Mouse (Mus musculus): ENCODE measurements around the gene Irf2bp2.

Irf2bp2 gene

DNA sequence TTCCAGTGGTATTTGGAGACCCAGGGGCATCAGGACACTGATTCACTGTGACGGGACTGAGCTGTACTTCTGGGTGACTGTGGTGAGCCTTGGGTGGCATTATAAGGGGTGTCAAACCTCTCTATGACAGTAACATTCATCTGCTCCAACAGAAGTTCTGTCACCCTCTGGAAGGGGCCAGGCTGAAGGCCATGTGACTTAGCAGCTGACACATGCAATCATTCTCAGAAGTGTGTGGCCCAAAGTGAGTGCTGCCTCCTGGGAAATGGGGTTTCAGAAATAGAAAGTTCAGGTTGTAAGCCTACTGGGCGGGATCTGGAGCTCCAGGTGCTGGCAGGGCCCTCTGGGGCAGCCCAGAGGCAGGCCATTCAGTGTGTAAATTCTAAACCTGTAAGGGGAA, 26.1 kb downstream of the Irf2bp2 start:
- no peak for DNase-seq (ENCODE audit: low spot score in 2 of 2)

DNA sequence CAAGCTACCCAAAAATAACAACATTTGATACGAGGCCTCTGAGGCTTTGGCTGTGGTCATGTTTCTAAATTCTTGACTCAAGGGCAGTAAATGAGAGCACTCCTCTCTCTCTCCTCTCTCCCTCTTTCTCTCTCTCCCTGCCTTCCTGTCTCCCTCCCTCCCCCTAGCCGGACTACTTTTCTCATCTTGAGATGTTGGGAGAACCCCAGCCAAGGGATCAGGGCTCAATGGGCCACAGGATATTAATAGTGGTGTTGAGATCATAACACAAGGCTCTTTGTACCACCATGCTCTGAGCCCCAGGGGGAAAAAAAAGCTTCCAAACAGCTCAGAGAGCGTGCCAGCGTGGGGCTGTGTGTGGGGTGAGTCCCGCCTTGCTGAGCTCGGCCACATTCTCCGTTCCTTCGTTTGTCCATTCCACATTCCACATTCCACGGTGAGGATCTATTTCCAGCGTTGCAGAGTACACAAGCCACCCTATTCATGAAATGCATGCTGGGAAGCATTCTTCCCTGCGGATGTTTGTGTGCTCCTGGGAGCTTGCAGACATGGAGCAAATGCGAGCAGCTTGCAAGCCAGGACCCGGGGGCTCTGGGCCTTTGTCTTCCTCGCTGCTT, 27.2 kb downstream of the Irf2bp2 start:
- no peak for DNase-seq (ENCODE audit: low spot score in 2 of 2)

DNA sequence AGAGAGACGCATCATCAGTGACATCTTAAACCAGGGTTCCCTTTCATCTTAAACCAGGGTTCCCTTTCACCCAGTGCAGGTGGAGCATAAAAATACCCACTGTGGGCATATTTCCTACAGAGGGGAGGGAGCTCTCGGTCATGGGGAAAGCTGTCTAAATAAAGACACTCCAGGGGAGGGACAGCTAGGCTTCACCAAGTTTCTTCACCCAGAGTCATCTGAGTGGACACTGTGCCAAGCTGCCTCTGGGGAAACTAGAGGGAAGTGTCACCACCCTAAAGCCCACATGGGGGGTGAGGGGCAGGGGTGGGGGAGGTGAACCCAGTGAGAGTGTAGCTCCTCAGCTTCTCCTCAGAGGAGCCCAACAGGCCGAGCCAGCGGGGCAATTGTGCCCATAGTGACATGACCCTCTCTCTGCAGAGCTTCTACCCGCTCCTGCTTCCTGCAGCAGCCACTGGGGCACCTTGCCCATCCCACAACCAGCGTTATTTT, 27.8 kb downstream of the Irf2bp2 start:
- no peak for DNase-seq (ENCODE audit: low spot score in 2 of 2)

DNA sequence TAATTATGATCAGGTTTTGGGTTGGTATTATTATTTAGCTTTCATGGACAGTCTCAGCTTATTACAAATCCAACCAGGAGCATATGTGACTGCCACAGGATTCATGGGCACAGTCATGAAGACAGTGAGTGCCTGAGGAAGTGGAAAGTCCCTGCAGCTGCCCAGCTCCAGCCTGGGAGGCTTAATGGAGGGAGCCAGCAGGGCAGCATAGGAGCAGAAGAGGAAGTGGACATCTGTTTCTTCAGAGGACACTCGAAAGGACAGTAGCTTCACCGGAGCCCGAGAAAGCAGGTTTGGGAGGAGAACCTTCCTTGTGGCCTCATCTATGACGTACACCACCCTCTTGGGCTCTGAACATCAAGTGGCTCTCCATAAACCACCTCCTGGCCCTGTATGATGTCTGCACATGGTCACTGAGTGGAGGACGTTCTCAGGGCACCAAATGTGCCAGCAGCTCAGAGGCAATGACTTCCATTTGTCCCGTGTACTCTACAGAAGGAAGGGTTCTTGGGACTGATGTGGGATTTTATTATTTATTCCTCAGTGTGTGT, 28.5 kb downstream of the Irf2bp2 start:
- DNase-seq (ENCODE audit: low spot score in 2 of 2) = no peak

DNA sequence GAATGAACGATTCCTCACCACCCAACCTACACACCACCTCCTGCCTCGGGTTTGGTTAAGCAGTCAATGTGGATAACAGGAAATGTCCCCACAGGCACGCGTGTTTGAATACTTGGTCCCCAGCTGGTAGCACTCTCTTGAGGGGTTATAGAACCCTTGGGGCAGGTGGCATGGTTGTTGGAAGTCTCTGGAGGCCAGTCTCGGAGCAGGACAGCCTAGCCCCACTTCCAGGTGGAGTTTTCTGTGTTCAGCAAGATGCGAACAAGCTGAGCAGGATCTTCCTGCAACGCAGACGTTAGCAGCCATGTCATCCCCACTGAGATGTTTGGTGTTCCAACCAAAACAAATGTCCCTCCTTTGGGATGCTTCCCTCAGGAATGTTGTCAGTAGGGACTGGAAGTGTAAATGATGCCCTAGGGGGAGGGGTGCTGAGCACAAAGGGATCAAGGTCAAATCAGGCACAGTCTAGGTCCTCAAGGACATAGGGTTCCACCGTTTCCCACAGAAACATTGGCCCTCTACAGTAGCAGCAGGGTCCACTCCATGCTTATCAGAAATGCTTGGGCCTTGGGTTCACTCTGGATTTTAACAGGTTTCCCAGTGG, 29.1 kb downstream of the Irf2bp2 start:
- no peak for DNase-seq (ENCODE audit: low spot score in 2 of 2)

DNA sequence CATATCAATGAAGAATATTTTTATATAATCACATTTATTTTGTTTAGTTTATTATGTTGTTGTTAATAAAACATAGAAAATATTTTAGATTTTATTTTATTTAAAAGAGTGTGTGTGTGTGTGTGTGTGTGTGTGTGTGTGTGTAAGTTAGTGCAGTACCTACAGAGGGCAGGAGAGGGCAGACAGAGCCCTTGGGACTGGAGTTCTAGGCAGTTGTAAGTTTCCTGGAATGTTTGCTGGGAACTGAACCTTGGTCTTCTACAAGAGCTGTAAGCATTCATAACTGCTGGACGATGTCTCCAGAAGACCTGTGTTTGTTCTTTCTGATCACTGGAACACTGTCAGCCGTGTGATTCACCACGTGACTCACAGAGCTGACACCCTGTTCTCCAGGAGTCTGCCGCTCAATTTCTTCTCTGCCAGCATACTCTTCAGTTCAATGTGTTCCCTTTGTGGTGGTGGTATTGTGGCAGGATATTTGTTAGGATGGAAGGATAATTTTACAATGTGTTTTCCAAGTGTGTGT, 32.4 kb downstream of the Irf2bp2 start:
- DNase-seq (ENCODE audit: low spot score in 2 of 2) = no peak

DNA sequence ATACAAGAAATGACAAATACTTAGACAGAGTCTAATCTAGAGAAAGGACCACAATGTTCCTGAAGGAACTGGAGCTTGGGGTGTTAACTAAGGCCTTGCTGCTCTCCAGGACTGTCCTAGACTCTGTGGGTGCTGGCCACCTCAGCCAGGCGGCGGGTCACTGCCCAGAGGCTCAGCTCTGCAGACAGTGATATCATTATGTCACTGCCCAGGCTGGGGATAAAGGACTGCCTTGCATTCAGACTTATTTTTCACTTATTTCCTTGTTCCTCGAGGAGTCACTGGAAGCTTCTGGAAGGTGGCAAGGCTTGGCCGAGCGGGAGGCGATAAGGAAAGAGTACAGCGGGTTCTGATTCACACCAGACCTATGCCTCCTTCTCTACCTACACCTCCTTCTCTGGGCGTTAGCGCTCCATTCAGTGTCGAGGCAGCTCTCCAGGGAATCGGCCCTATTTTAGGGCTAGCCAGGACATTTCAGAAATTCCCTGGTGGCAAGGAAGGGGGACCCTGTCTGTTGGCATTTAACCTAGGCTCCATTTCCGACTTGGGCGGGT, 35.3 kb downstream of the Irf2bp2 start:
- no peak for DNase-seq (ENCODE audit: low spot score in 2 of 2)

DNA sequence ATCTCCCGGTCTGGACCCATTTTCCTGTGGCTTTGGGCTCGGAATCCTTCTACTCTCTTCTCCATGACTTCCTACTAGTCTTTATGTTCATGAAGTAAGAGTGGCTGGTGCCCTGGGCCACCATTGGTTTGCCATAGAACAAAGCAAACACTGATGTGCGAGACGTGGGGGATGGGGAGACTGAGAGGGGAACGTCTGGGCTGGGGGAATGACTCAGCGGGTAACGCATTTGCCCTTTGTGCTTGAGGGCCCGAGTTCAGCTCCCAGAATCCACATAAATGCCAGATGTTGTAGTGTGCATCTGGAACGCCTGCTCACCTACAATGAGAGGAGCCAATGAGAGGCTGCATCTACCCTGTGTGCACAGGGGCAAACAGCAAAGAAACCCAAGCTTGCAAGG, 36.4 kb downstream of the Irf2bp2 start:
- DNase-seq (ENCODE audit: low spot score in 2 of 2) = no peak

DNA sequence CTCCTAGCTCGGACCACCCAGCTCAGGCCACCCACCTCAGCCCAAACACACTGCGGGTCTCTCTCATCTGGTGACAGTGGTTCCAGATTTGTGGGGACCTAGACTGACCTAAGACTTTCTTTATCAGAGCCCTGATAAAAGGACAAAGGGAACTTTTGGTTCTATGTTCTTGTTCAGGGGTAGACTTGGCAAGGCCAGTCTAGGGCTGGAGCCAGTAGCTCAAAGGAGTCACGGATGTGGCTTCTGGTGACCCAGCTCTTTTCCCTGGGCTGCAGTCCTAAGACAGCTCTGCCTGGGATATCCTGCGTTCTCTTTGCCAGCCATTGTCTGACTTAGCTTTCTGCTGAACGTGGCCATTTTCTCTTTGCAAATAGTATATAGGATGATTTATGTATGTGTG, 37.1 kb downstream of the Irf2bp2 start:
- no peak for DNase-seq (ENCODE audit: low spot score in 2 of 2)

DNA sequence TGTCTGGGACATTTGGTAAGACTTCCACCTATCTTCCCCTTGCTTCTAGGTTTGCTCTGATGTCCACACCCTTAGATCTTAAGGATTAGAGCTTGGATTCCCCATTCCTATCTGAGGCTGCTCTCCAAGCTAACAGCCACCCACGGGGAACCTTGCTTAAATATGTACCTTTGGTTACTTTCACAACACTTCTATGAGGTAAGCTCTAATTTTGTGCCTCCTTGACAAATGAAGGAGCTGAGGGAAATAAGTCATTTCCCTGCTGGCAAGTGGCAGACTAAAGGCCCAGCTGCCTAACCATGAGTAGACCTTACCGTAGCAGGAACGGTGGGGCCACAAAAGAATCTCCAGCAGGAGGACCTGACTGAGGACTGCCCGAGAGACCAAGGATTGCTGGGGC, 39.0 kb downstream of the Irf2bp2 start:
- DNase-seq (ENCODE audit: low spot score in 2 of 2) = no peak

DNA sequence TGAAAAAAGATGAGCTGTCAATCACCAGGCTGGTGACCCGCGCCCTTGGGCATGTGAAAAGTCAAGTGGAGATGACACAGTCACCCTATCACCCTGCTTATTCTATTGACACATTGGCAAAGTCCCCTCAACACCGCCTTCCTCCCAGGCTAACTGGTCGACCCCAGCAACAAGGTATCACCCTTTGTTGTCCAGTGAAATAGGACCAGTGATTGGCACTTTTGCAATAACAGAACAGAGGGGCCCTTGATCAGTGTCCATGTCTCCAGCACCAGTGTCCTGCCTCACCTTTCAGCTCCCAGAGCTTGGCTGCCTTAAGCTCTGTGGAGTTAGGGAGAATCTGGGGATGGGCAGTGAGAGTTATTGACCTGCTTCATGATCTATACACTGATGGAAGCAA, 41.9 kb downstream of the Irf2bp2 start:
- DNase-seq (ENCODE audit: low spot score in 2 of 2) = no peak

DNA sequence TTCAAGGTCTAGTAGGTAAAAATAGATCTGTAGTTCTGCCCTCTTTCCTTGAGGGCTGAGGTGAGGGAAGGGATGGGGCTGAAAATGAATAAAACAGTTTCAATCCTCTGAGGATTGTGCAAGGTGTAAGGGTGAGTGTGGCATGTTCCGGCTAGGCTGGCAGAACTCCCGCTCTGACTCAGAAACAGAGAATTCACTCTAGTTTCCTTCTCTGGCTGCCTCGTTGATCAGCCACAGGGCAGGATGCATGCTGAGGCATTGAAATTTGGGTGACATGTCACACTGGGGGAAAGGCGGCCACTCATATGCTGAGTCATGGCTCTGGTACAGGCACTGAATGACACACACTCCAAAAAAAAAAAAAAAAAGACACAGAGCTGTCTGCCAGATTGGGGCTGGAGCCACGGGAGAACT, 42.8 kb downstream of the Irf2bp2 start:
- DNase-seq (ENCODE audit: low spot score in 2 of 2) = no peak

DNA sequence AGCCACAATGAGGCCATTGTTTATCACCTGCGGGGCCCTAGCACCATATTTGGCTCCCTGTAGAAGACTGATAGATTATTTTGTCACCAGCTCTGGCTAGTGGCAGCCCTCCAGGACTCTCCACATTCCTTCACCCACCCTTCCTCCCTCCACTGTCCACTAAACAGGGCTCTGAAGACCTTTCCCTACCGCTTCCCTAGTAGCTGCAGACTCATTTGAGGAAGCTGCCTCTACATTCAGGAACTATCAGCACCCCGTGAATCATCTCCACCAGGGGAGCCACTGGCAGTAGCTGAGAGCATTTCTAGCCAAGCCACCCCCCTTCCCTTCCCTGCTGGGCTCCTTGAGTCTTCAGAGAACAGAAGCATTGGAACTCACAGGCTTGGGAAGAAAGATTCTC, 45.9 kb downstream of the Irf2bp2 start:
- DNase-seq (ENCODE audit: low spot score in 2 of 2) = no peak

DNA sequence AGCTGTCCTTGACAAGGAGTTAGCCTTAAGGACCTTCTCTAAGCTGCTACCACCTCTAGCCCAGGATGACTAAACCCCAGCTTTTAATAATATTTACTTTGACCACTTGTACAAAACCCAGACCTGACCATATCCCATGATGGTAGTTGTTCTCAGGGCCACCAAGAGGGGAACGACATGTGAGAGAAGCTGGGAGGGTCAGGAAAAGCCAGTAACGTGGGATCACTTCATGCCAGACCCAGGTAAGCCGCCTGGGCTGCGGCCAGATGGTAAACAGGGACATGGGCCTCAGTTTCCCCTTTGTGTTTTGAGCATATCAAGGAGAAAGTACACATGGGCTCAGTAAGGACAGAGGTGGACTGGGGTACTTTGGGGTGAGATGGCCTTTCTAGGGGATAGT, 46.4 kb downstream of the Irf2bp2 start:
- no peak for DNase-seq (ENCODE audit: low spot score in 2 of 2)

DNA sequence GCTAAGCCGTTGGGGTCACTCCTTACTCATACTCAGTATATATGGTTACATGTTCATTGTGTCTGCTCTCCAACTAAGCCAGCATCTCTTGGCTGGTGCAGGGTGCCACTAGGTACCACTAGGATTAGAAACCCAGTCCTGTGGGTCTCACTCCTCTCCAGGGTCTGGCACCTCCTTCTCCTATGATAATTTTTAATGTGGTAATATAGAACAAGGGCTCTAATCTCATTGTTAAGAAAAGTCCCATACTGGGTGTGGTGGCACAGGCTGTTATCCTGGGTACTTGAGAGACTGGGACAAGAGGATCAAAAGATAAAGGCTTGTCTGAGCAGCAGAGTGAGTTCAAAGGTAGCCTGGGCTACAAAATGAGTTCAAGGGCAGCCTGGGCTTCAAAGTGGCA, 47.3 kb downstream of the Irf2bp2 start:
- no peak for DNase-seq (ENCODE audit: low spot score in 2 of 2)

DNA sequence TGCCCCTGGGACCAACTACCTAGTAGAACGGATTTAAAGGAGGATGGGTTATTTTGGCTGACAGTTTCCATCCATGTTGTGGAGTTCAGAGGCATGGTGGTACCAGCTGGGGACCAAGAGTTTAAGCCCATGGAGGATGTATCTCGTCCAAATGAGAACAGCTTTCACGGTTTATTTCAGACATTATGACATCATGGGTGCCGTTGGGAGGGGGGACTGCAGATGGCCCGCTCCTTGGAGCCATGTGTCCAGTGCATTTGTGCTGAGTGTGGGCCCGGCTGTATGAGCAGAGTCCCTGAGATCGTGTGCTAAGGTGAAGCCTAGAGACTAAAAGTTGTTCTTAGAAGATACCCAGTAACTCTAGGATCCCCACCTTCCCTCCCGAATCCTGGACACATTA, 50.4 kb downstream of the Irf2bp2 start:
- DNase-seq (ENCODE audit: low spot score in 2 of 2) = no peak

DNA sequence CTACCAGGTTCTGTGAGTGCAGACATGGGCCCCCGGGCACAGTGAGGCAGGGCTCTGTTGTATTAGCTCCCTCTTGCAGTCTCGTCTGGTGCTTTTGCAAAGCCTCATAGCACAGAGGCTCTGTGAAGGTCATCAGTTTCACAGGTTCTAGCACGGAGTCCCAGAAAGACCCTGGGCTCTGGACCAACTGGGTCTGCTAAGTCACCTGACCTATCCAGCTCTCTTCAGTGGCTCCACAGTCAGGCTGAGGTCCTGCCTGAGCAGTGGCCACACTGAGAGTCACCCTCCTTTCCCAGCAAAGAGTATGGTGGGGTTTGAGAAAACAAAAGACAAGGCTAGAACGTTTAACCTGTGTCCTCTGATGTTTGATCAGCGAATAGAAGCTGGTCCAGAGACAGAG, 51.0 kb downstream of the Irf2bp2 start:
- DNase-seq (ENCODE audit: low spot score in 2 of 2) = no peak

DNA sequence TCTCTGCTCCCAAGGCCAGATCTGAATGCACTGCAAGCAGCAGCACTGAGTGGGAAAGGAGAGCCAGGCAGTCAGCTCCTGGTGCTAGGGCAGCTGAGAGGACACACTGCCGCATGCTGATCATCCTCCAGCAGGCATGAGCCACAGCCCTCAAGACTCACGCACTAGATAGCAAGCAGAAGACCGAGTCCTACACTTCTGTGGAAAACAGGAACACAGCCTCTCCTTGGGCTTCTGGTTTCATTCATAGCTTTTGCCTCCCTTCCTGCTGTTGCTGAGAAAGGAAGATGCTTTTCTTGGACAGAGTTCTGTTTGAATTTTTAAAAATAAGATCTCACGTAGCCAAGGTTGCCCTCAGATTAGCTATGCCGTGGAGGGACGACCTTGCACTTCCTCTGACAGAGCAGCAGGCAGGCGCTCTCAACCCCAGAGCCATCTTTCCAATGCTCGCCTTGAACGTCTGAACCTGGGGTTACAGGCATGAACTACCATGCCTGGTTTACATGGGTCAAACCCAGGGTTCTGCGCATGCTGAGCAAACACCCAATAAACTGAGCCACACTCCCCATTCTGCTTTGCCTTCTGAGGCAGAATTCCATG, 51.6 kb downstream of the Irf2bp2 start:
- DNase-seq (ENCODE audit: low spot score in 2 of 2) = no peak

DNA sequence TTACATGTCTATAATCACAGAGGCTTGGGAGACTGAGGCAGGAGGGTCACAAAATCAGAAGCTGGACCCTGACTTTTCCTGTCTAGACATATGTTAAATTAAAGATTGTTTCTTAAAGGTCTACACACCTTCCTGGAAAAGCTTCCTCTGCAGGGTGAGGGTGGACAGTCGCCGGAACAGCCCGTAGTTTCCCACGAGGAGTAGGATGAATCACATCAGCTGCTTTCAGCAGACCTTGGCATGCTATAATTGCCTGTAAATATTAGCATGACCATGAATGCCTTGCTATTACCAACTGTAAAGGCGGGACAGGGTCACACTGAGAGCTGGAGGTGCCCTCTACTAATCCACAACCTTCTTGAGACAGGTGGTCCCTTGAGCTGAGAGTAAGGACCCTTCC, 53.5 kb downstream of the Irf2bp2 start:
- no peak for DNase-seq (ENCODE audit: low spot score in 2 of 2)

DNA sequence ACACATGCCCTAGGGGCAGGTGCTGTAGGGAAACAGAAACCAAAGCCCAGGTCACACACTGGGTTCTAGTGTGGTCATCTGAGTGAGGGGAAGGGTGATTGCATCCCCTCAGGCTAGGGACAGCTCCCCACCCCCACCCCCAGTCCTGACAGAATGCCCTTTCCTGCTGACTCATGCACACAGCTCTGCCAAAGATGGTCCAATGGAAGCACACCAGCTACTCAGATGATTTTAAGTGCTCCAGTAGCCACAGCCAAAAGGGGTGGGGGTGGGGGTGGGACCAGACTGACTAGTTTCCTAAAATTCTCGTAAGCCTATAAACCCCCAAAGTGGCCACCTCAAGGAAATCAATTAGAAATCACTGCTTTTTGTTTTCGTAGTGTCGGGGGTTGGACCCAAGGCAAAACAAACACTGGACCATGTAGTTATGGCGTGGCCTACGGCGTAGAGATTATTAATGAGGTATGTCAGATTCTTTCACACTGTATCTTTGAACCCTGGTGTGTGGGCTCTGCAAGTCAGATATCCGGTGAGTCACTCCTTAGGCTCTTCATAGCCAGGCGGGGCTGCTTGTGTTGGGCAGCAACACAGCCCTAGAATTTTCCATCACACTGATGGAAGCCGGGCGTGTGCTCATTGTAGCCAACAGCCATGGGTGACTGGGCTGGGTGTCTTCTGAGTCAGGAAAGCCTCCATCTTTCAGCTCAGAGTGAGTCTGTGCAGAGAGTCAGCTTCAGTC, 54.3 kb downstream of the Irf2bp2 start:
- DNase-seq (ENCODE audit: low spot score in 2 of 2) = no peak

DNA sequence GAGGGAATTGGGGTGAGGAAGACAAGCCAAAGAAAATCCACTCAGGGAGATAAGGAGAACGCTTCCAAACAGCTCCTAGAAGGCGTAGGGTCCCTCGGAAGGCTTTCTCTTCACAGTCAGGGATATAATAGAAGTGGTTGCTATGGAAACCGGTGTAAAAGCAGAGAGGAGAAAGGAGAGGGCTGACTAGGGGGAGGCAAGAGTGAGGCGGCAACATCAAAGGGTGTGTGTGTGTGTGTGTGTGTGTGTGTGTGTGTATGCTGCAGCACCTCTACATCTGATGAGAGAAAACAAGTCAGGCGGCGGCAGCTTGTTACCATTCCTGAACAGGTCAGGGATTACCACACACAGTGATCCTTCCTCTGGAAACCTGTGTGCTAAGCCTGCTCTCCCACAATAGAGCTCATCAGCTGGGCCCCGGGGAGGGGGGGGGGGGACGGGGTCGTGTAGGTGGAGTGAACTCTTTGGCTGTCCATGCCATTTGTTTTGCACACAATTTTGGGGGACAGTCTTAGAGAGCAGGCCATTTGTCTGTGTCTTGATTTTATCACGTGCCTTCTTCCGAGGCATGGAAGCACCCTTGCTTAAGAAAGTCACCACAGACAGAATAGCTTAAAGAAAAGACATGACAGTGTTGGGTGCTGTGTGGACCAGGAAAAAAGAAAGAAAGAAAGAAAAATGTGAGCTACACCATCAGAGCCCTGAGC, 55.0 kb downstream of the Irf2bp2 start:
- no peak for DNase-seq (ENCODE audit: low spot score in 2 of 2)

All from natural killer cell, adult 2 months (primary cell).